Mouse (Mus musculus) heart, embryonic 10.5 days (tissue): Measurements from ENCODE around the gene Arl16. TPM values are rescaled to one million over a fixed set of nuclear protein-coding genes. Genes with fewer than 3 reads are reported as not detected.
A peak's percentile ranks its signal among the peaks of the same experiment; 100 is the strongest.

ENCODE experiments used
- DNase-seq: peaks from one replicate; pipeline ENCODE4 v3.0.0-alpha.2; 2017; ENCODE audit warnings: low spot score
- H3K27ac ChIP-seq: fragments of 300-500 bp; sonication (generic); 2 replicates; pipeline ENCODE4 v1.5.1; 2016; ENCODE audit warnings: mild to moderate bottlenecking
- H3K27me3 ChIP-seq: fragments of 300-500 bp; sonication (generic); 2 replicates; pipeline ENCODE4 v1.6.1; 2016; ENCODE audit warnings: mild to moderate bottlenecking; ENCODE audit not compliant: poor library complexity, insufficient read depth, severe bottlenecking
- H3K36me3 ChIP-seq: fragments of 300-500 bp; sonication (generic); 2 replicates; pipeline ENCODE4 v1.6.1; 2016; ENCODE audit warnings: mild to moderate bottlenecking, moderate library complexity
- H3K4me1 ChIP-seq: fragments of 300-500 bp; sonication (generic); 2 replicates; pipeline ENCODE4 v1.6.1; 2016; ENCODE audit warnings: mild to moderate bottlenecking
- H3K4me3 ChIP-seq: fragments of 300-500 bp; sonication (generic); 2 replicates; pipeline ENCODE4 v1.5.1; 2016; ENCODE audit warnings: mild to moderate bottlenecking, moderate library complexity
- H3K9me3 ChIP-seq: fragments of 300-500 bp; sonication (generic); 2 replicates; pipeline ENCODE4 v1.6.1; 2016; ENCODE audit warnings: mild to moderate bottlenecking, moderate library complexity
- WGBS: fragments of 180-500 bp; shearing (Covaris S2); methylation state at CpG from one replicate; pipeline ENCODE4 v1.1.7; 2016; 5-methylcytosine and 5-hydroxymethylcytosine counted together
- polyA plus RNA-seq: library from polyadenylated mRNA; unstranded; fragments of >200 nt; fragmentation: Nextera tagmentation; extraction: Ambion mirVana; gene quantifications from 2 replicates; pipeline ENCODE4 v1.2.1, GENCODE M21; 2016

The Arl16 gene
- polyA plus RNA-seq, 1 experiment from 2014 or later, result 52.2 TPM

- 0 out of 2 replicates have a peak, but pooled peaks cover 5% of the 10 kb centered on the region for H3K4me1 ChIP-seq
- H3K4me3 ChIP-seq, result no peak overlapping the region
- no peaks in the 10 kb centered on the region for H3K27me3 ChIP-seq
- DNase-seq, result no peak
- H3K9me3 ChIP-seq, result no peaks in the 10 kb centered on the region
- WGBS, result 74% methylated on average over 9 of the region's 9 CpGs
- peaks cover 90% of the 10 kb centered on the region for H3K36me3 ChIP-seq
- H3K27ac ChIP-seq, result peak overlapping the region; percentile 47; the same call in 1 of the 2 replicates
Observed at GRCm38 (mm10) chr11:120423569-120424295, 43.7 kb downstream of the Arl16 start.

GRCm38 (mm10) chr11:120422651-120423568 is 44.5 kb downstream of the Arl16 start:
- H3K36me3 ChIP-seq, result peaks cover 90% of the 10 kb centered on the region

GRCm38 (mm10) chr11:120418592-120418991 is 48.8 kb downstream of the Arl16 start:
- Histone ChIP-seq H3K9me3 (no peaks in the 10 kb centered on the region), H3K4me1 (0 out of 2 replicates have a peak, but pooled peaks cover 4% of the 10 kb centered on the region), H3K4me3 (no peak overlapping the region), H3K36me3 (peaks cover 96% of the 10 kb centered on the region), H3K27me3 (no peaks in the 10 kb centered on the region), H3K27ac (no peak overlapping the region)
- WGBS, result 95% methylated on average over 1 of the region's 1 CpGs
- DNase-seq, result no peak

More at GRCm38 (mm10) chr11:120422651-120423568, 44.5 kb downstream of the Arl16 start:
- H3K4me3 ChIP-seq, result no peak overlapping the region
- DNase-seq, result no peak
- H3K27me3 ChIP-seq, result no peaks in the 10 kb centered on the region
- 0 out of 2 replicates have a peak, but pooled peaks cover 5% of the 10 kb centered on the region for H3K4me1 ChIP-seq
- peak overlapping the region; percentile 47; the same call in 1 of the 2 replicates for H3K27ac ChIP-seq
- H3K9me3 ChIP-seq, result no peaks in the 10 kb centered on the region
- 83% methylated on average over 13 of the region's 13 CpGs for WGBS

- Histone ChIP-seq H3K4me3 (no peak overlapping the region), H3K36me3 (peaks cover 96% of the 10 kb centered on the region), H3K27ac (no peak overlapping the region), H3K27me3 (no peaks in the 10 kb centered on the region), H3K4me1 (no peaks in the 10 kb centered on the region), H3K9me3 (no peaks in the 10 kb centered on the region)
- 88% methylated on average over 7 of the region's 7 CpGs for WGBS
- no peak for DNase-seq
Observed at GRCm38 (mm10) chr11:120417852-120418251, 49.6 kb downstream of the Arl16 start.

Other genes with a start within 250 kb of the Arl16 start
- 7.7 and 12.9 TPM in 2 replicates for gene Bahcc1, start 234.7 kb downstream of the Arl16 start, polyA plus RNA-seq
- gene Actg1, start 119.1 kb downstream of the Arl16 start, polyA plus RNA-seq, result 1,513 and 2,033 TPM in 2 replicates
- gene Fscn2, start 106.1 kb downstream of the Arl16 start, polyA plus RNA-seq, result 0.25 and 0.49 TPM in 2 replicates
- 32.5 and 35.9 TPM in 2 replicates for gene Faap100, start 88.8 kb downstream of the Arl16 start, polyA plus RNA-seq
- gene Nploc4, start 29.9 kb downstream of the Arl16 start, polyA plus RNA-seq, result 43.0 and 49.6 TPM in 2 replicates
- gene Tspan10, start 25.0 kb downstream of the Arl16 start, polyA plus RNA-seq, result not detected in 2 replicates
- gene Pde6g, start 14.1 kb downstream of the Arl16 start, polyA plus RNA-seq, result 0.44 TPM in 1 of 2 replicates, not detected in the other
- 16.7 and 17.6 TPM in 2 replicates for gene Oxld1, start 9.5 kb downstream of the Arl16 start, polyA plus RNA-seq
- 27.0 and 36.1 TPM in 2 replicates for gene Ccdc137, start 9.5 kb downstream of the Arl16 start, polyA plus RNA-seq
- gene Mrpl12, start 17.0 kb upstream of the Arl16 start, polyA plus RNA-seq, result 259 and 270 TPM in 2 replicates
- 55.6 and 56.6 TPM in 2 replicates for gene Slc25a10, start 24.2 kb upstream of the Arl16 start, polyA plus RNA-seq
- 0.26 and 2.2 TPM in 2 replicates for gene Gcgr, start 63.1 kb upstream of the Arl16 start, polyA plus RNA-seq
- gene Mcrip1, start 82.1 kb upstream of the Arl16 start, polyA plus RNA-seq, result 153 and 186 TPM in 2 replicates
- not detected in 2 replicates for gene Ppp1r27, start 83.5 kb upstream of the Arl16 start, polyA plus RNA-seq
- gene P4hb, start 105.6 kb upstream of the Arl16 start, polyA plus RNA-seq, result 550 and 670 TPM in 2 replicates
- gene Arhgdia, start 114.0 kb upstream of the Arl16 start, polyA plus RNA-seq, result 587 and 673 TPM in 2 replicates
- 365 and 444 TPM in 2 replicates for gene Alyref, start 130.8 kb upstream of the Arl16 start, polyA plus RNA-seq
- gene Anapc11, start 130.8 kb upstream of the Arl16 start, polyA plus RNA-seq, result 186 and 201 TPM in 2 replicates
- 4.8 and 7.0 TPM in 2 replicates for gene Npb, start 140.9 kb upstream of the Arl16 start, polyA plus RNA-seq
- gene Pcyt2, start 150.3 kb upstream of the Arl16 start, polyA plus RNA-seq, result 119 and 130 TPM in 2 replicates
- 25.6 and 29.5 TPM in 2 replicates for gene Sirt7, start 157.6 kb upstream of the Arl16 start, polyA plus RNA-seq
- 22.7 and 28.2 TPM in 2 replicates for gene Mafg, start 166.0 kb upstream of the Arl16 start, polyA plus RNA-seq
- 28.5 and 29.9 TPM in 2 replicates for gene Pycr1, start 176.2 kb upstream of the Arl16 start, polyA plus RNA-seq
- gene Myadml2, start 180.6 kb upstream of the Arl16 start, polyA plus RNA-seq, result 6.7 and 9.3 TPM in 2 replicates
- 1.6 and 5.8 TPM in 2 replicates for gene Notum, start 193.6 kb upstream of the Arl16 start, polyA plus RNA-seq
- gene Aspscr1, start 205.4 kb upstream of the Arl16 start, polyA plus RNA-seq, result 127 and 134 TPM in 2 replicates
- 124 and 136 TPM in 2 replicates for gene Cenpx, start 246.1 kb upstream of the Arl16 start, polyA plus RNA-seq
- 31.7 and 43.6 TPM in 2 replicates for gene Lrrc45, start 246.3 kb upstream of the Arl16 start, polyA plus RNA-seq